In the genomic region with DNA sequence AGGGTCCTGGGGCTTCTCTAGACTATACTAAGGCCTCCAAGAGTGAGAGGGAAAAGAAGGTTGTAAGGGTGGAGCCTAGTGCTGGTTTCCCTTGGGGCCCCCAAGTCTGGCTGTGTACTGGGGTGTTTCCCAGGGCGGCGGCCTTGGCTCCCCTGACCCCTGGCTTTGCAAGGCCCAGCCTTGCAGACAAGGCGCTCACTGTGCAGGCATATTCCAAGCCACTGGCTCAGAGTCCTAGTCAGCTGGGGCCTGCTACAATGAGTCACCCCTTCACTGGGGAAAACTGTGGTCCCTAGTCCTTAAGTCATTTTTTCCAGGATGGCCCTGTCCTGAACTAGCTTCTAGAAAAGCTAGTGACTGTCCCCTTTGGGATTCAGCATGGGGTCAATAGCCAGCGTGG, we compare ENCODE assay signal across 15 mouse cellular contexts. TPM values are rescaled to one million over a fixed set of nuclear protein-coding genes. Genes with fewer than 3 reads are reported as not detected.
DNase-seq lines count a peak whose midpoint lies in the region; ATAC-seq lines count a peak whose summit lies in the region.
"Had no signal": no experiment of that assay in that cellular context is flagged by ENCODE, and none has a peak within 500 bp of the region (broad histone marks: within the 10 kb centered on the region; RNA-seq: fewer than 3 reads in every experiment).

No protein-coding gene starts in this region.

- no peak overlapping the region for H3K4me2 ChIP-seq in kidney, embryonic 14.5 days (replicated peaks; ENCODE audit: low read depth, low read length)
- no peak overlapping the region for H3K4me2 ChIP-seq in liver, embryonic 15.5 days
- H3K4me2 ChIP-seq in midbrain, embryonic 11.5 days: no peak overlapping the region
- H3K4me2 ChIP-seq: heart, embryonic 13.5 days; hindbrain, embryonic 15.5 days; lung, embryonic 14.5 days had no signal

- WGBS in kidney, embryonic 14.5 days: 77% methylated on average over 4 of the region's 4 CpGs
- WGBS in liver, embryonic 15.5 days (ENCODE audit: insufficient replicate concordance): 41% methylated on average over 4 of the region's 4 CpGs
- 91% methylated on average over 4 of the region's 4 CpGs for WGBS in midbrain, embryonic 11.5 days

- ATAC-seq in kidney, embryonic 14.5 days (ENCODE audit: low FRiP score, low TSS enrichment): peak; percentile 62; the same call in 1 of the 2 replicates
- ATAC-seq in liver, embryonic 15.5 days (ENCODE audit: insufficient read depth): peak; percentile 47
- no peak for ATAC-seq in midbrain, embryonic 11.5 days (ENCODE audit: low FRiP score)

- no peak for DNase-seq in kidney, adult 9 months
- peak; percentile 36 to 41 for DNase-seq in adrenal gland, adult 18-20 months (ENCODE audit: low spot score in 2 of 2)
- peak; percentile 26 to 36 for DNase-seq in heart, postnatal 14 days
- no peak for DNase-seq in right cerebral cortex, adult 2 months (ENCODE audit: low spot score in 2 of 2)
- DNase-seq in left cerebral cortex, postnatal 36 days (ENCODE audit: low spot score in 2 of 2): no peak
- no peak for DNase-seq in midbrain, embryonic 11.5 days (ENCODE audit: low spot score, missing footprints)
- DNase-seq: cerebellum, adult 18-20 months; embryo, embryonic 11 days; left cerebral cortex, postnatal 4 days; lung, embryonic 14.5 days had no signal

- intact Hi-C loops in heart, postnatal 14 days (cut with DNase I): no loop called here
- intact Hi-C loops in left cerebral cortex, postnatal 36 days (cut with DNase I): no loop called here

- no peak overlapping the region for H3K27ac ChIP-seq in kidney, embryonic 14.5 days (ENCODE audit: low read depth, low read length)
- H3K27ac ChIP-seq in liver, embryonic 15.5 days (replicated peaks): no peak overlapping the region
- no peak overlapping the region for H3K27ac ChIP-seq in midbrain, embryonic 11.5 days (ENCODE audit: low read depth, low read length)
- H3K27ac ChIP-seq: heart, embryonic 13.5 days; hindbrain, embryonic 15.5 days had no signal

- H3K27me3 ChIP-seq in kidney, embryonic 14.5 days (ENCODE audit: control insufficient read depth, insufficient read depth, low read length): no peaks in the 10 kb centered on the region
- no peaks in the 10 kb centered on the region for H3K27me3 ChIP-seq in liver, embryonic 15.5 days
- H3K27me3 ChIP-seq in midbrain, embryonic 11.5 days (ENCODE audit: control insufficient read depth, insufficient read depth, low read length): no peaks in the 10 kb centered on the region
- H3K27me3 ChIP-seq: heart, embryonic 13.5 days; hindbrain, embryonic 15.5 days had no signal

- no peaks in the 10 kb centered on the region for H3K9me3 ChIP-seq in kidney, embryonic 14.5 days (ENCODE audit: control insufficient read depth, low read length)
- no peaks in the 10 kb centered on the region for H3K9me3 ChIP-seq in liver, embryonic 15.5 days (replicated peaks)
- no peaks in the 10 kb centered on the region for H3K9me3 ChIP-seq in midbrain, embryonic 11.5 days (ENCODE audit: control insufficient read depth, low read length)
- H3K9me3 ChIP-seq: heart, embryonic 13.5 days; hindbrain, embryonic 15.5 days had no signal

- H3K9ac ChIP-seq in kidney, embryonic 14.5 days (ENCODE audit: low read depth, low read length): no peak overlapping the region
- H3K9ac ChIP-seq in liver, embryonic 15.5 days: no peak overlapping the region
- H3K9ac ChIP-seq in midbrain, embryonic 11.5 days (ENCODE audit: low read length): no peak overlapping the region
- H3K9ac ChIP-seq: heart, embryonic 13.5 days; hindbrain, embryonic 15.5 days; lung, embryonic 14.5 days had no signal

- H3K4me3 ChIP-seq in kidney, embryonic 14.5 days (ENCODE audit: low read length): no peak overlapping the region
- no peak overlapping the region for H3K4me3 ChIP-seq in liver, embryonic 15.5 days (replicated peaks)
- H3K4me3 ChIP-seq in midbrain, embryonic 11.5 days (ENCODE audit: low read depth, low read length): no peak overlapping the region
- H3K4me3 ChIP-seq: erythroblast, embryonic 14.5 days; heart, embryonic 13.5 days; hindbrain, embryonic 15.5 days had no signal

- 0 out of 2 replicates have a peak, but pooled peaks cover 3% of the 10 kb centered on the region for H3K4me1 ChIP-seq in kidney, embryonic 14.5 days (ENCODE audit: control insufficient read depth, insufficient read depth, low read length)
- peaks cover 15% of the 10 kb centered on the region for H3K4me1 ChIP-seq in liver, embryonic 15.5 days (replicated peaks)
- H3K4me1 ChIP-seq in midbrain, embryonic 11.5 days (ENCODE audit: control insufficient read depth, insufficient read depth, low read length): no peaks in the 10 kb centered on the region
- H3K4me1 ChIP-seq: heart, embryonic 13.5 days; hindbrain, embryonic 15.5 days had no signal

- H3K36me3 ChIP-seq in kidney, embryonic 14.5 days (ENCODE audit: control insufficient read depth, insufficient read depth, low read length): no peaks in the 10 kb centered on the region
- H3K36me3 ChIP-seq in liver, embryonic 15.5 days (replicated peaks): no peaks in the 10 kb centered on the region
- H3K36me3 ChIP-seq in midbrain, embryonic 11.5 days (ENCODE audit: control insufficient read depth, insufficient read depth, low read length): no peaks in the 10 kb centered on the region
- H3K36me3 ChIP-seq: heart, embryonic 13.5 days; hindbrain, embryonic 15.5 days had no signal

RNA-seq across cellular contexts. Expression of a gene that starts 17.3 kb away (rescaled TPM):
- polyA plus RNA-seq in kidney, embryonic 14.5 days (2014; fragmentation: Nextera tagmentation; extraction: Ambion mirVana): 6.9 and 8.1 TPM in 2 replicates
- 10 to 100 TPM; 66.3 to 85.9 TPM for total RNA-seq in adrenal gland, adult 18-20 months (2021)
- total RNA-seq in heart, postnatal 14 days (2021): 10 to 100 TPM; 48.8 to 62.5 TPM
- 13.2 and 14.0 TPM in 2 replicates for polyA plus RNA-seq in liver, embryonic 15.5 days (2015; fragmentation: Nextera tagmentation; extraction: Ambion mirVana)
- total RNA-seq in left cerebral cortex, postnatal 36 days (2021): 100 to 1,000 TPM in 1 of 2 experiments, 10 to 100 TPM in 1; 94.0 to 104 TPM
- polyA plus RNA-seq in midbrain, embryonic 11.5 days (2014; fragmentation: Nextera tagmentation; extraction: Ambion mirVana): 1.7 and 2.1 TPM in 2 replicates

Comparison
In these comparisons a context has a peak if more than half of its experiments do, and no peak if none do; other contexts are left out.
1. DNase-seq: peak in adrenal gland, adult 18-20 months (2 of 2) and heart, postnatal 14 days (2 of 2); none in kidney, adult 9 months (single experiment), right cerebral cortex, adult 2 months (0 of 2), left cerebral cortex, postnatal 36 days (0 of 2) and midbrain, embryonic 11.5 days (single experiment).